Mouse (Mus musculus) liver, adult 2 months (tissue): Measurements from ENCODE around the gene Sec31a.

Source experiments
- CTCF ChIP-seq: fragments of 200-500 bp; IDR thresholded peaks from 2 replicates; pipeline ENCODE4 v1.5.1; 2011; ENCODE audit warnings: low read depth, low read length, control low read depth
- POLR2A ChIP-seq: fragments of 200-500 bp; IDR thresholded peaks from 2 replicates; pipeline ENCODE4 v1.6.1; 2011; ENCODE audit warnings: low read length, control low read depth; ENCODE audit not compliant: insufficient read depth; ENCODE audit errors: extremely low read depth

- no peak for TF ChIP-seq CTCF
- TF ChIP-seq POLR2A = no peak
Measured at GRCm38 (mm10) chr5:100334686-100335085, 81.3 kb downstream of the Sec31a start.
